Mouse (Mus musculus) macrophage (primary cell): ENCODE data around the gene Mogs. TPM values are rescaled to one million over a fixed set of nuclear protein-coding genes. Genes with fewer than 3 reads are reported as not detected.

Experiments
- H3K27ac ChIP-seq: fragments of 350-480 bp; formaldehyde crosslinking; 2 replicates; pipeline ENCODE4 v1.9.0; 2021
- H3K36me3 ChIP-seq: fragments of 350-480 bp; formaldehyde crosslinking; 2 replicates; pipeline ENCODE4 v1.9.0; 2021; ENCODE audit errors: inconsistent target
- H3K4me3 ChIP-seq: fragments of 350-480 bp; formaldehyde crosslinking; 2 replicates; pipeline ENCODE4 v1.9.0; 2021; ENCODE audit errors: inconsistent target
- H3K79me2 ChIP-seq: fragments of 350-480 bp; formaldehyde crosslinking; 2 replicates; pipeline ENCODE4 v1.9.0; 2021; ENCODE audit errors: inconsistent target
- WGBS: methylation state at CpG from one replicate; pipeline ENCODE4 v1.1.7; 2026; ENCODE audit warnings: inconsistent platforms; ENCODE audit not compliant: missing documents; 5-methylcytosine and 5-hydroxymethylcytosine counted together
- polyA plus RNA-seq: library from polyadenylated mRNA; stranded (reverse); fragments of 250-400 nt; gene quantifications from 3 replicates; pipeline ENCODE4 v1.2.4, GENCODE M21; 2018; ENCODE audit warnings: inconsistent platforms

Gene Mogs
- polyA plus RNA-seq, 1 experiment from 2014 or later = 8.4 TPM

DNA sequence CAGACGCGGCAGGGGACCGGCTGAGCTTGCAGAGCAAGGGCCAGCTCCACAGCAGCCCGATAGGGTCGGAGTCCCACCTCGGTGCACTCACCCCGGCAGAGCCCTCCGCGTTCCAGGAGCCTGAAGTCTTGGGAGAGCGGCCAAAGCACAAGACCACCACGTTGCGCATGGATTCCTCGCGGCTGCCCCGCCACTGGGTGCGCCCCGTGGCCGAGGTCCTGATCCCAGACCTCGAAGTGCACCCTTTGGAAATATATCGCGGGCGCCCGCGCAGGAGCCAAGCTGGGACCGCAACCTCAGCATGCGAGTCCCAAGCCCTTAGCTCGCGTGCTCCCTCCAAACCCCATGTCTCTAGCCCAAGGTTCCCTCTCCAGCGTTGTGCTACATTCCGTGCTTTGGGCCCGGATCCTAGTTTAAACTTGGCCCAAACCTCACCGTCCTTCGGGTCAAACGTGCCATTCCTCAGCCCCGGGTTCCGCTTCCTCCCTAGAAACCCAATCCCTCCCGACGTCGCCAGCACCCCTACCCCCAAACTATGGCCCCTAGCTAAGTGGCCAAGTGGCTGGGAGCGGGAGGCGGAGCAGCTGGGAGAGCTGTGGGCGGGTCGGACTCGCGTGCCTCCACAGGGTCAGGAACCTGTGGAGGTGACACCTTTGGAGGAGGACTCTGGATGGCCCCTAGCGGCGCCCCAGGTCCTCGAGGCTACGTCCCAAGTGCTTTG is 46.8 kb downstream of the Mogs start:
- Histone ChIP-seq H3K36me3 (no peaks in the 10 kb centered on the region), H3K27ac (no peak overlapping the region), H3K4me3 (peak overlapping the region; percentile 3; the same call in 1 of the 2 replicates), H3K79me2 (peaks cover 11% of the 10 kb centered on the region)
- WGBS = 4% methylated on average over 49 of the region's 49 CpGs

DNA sequence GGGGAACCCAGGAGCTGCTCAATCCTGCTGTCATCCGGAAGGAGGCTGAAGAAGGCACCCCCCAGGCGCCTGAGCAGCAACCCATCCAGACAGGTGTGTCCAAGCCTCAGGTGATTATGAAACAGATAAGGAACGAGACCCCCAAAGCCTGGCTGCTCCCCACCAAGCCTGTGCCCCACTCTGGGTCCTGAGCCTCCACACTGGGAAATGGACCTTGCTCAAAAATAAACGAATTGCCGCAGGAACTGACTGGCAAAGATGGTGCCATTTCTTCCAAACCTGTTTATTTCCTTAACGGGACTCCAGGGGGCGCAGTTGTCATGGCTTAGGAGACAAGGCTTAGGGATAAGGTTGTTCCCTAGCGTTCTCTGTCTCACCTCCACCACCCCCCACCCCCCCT is 47.4 kb downstream of the Mogs start:
- peaks cover 17% of the 10 kb centered on the region for H3K79me2 ChIP-seq
- 6% methylated on average over 8 of the region's 8 CpGs for WGBS
- H3K27ac ChIP-seq = no peak overlapping the region
- peak overlapping the region; percentile 3; the same call in 1 of the 2 replicates for H3K4me3 ChIP-seq
- no peaks in the 10 kb centered on the region for H3K36me3 ChIP-seq

DNA sequence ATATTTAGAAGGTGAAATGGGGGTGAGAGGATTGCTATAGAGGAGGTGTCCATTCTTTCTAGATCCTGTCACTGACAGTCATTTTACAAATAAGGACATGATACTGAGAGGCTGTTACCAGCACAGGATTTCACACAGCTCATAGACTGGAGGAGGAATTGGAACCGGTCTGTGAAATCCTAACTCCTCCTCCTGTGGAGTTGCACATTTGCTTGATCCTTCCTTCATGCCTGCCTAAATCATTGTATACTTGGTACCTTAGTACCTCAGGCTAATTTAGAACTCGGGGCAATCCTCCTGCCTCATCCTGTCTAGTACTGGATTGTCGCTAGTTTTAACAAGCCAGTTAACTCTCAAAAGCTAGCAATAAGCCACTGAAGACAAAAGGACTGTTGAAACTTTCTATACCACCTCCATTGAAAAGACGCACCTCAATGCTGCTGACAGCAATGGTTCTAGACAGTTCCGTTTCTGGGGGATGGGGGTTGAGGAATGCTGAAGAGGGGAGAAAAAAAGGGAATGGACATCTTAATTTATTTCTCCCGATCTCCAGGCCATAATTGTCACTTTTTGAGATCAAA is 49.8 kb downstream of the Mogs start:
- Histone ChIP-seq H3K4me3 (peak overlapping the region; percentile 43), H3K36me3 (no peaks in the 10 kb centered on the region), H3K27ac (peak overlapping the region; percentile 89), H3K79me2 (peaks cover 42% of the 10 kb centered on the region)
- WGBS = 6% methylated on average over 6 of the region's 6 CpGs

DNA sequence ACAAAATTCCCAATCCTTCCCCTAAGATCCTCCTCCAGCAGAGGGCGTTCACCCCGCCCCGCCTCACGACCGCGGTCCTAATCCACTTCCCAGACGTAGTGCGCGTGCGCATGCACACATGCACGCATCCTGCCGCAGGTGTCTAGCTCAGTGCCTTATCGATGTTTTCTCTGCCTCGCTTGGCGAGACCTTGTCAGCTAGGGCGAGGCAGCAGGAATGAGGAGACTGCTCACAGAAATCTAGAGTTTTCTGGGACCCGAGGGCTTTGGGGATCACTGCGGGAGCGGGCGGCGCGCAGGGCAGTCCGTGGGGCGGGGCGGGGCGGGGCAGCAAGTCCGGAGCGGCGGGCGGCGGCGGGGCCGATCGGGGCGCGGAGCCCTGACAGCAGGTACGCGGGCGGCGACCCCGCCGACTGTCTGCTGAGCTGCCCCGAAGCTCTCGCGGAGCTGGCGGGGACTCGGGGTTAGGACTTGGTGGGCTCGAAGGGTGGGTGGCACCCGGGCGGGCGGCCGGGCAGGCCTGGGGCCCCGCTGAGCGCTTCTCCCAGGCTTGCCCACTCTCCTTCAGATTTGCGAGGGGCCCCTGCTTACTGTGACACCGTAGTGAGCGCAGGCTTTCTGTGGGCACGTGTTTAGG is 50.4 kb downstream of the Mogs start, which contains the start of gene Dctn1:
TSS of gene Dctn1 (plus strand) at position 314 of the 636 bp plus-strand sequence.
- whole genome bisulfite sequencing = 0% methylated on average over 58 of the region's 58 CpGs
- Histone ChIP-seq H3K79me2 (peaks cover 48% of the 10 kb centered on the region), H3K27ac (peak within 1 kb of the TSS; percentile 89)

DNA sequence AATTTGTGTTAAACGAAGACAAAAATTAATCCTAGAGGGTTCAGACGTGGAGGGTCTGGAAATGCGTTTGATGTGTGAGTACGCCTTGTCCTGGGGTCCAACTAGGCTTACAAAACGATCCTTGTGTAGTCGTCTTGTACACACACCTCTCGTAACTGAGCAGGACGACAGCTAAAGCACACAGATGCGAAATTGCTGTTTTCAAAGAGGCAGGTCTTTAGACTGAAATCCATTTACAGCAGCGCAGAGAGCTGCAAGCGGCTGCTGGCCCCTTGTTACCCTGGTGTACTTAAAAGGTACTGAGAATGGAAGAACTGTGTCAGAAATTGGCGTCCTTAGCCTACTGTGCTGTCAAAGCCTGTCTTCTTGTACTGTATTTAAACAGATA is 50.9 kb downstream of the Mogs start:
- Histone ChIP-seq H3K4me3 (peak overlapping the region; percentile 83), H3K27ac (peak overlapping the region; percentile 27; the same call in 1 of the 2 replicates), H3K36me3 (no peaks in the 10 kb centered on the region), H3K79me2 (peaks cover 53% of the 10 kb centered on the region)
- WGBS = 4% methylated on average over 12 of the region's 12 CpGs

More for the DNA sequence above, 50.4 kb downstream of the Mogs start, which contains the start of gene Dctn1:
- Histone ChIP-seq H3K36me3 (no peaks in the 10 kb centered on the region), H3K4me3 (peak within 1 kb of the TSS; percentile 83)

Other genes with a start within 250 kb of the Mogs start
- gene Sema4f, start 175.7 kb upstream of the Mogs start, polyA plus RNA-seq = not detected in 3 replicates
- 1.2 to 2.1 TPM (median 1.8 TPM) in 3 replicates for gene M1ap, start 168.6 kb upstream of the Mogs start, polyA plus RNA-seq
- gene Dok1, start 82.0 kb upstream of the Mogs start, polyA plus RNA-seq = 30.0 to 70.8 TPM (median 64.9 TPM) in 3 replicates
- gene Loxl3, start 81.3 kb upstream of the Mogs start, polyA plus RNA-seq = 6.0 to 8.2 TPM (median 7.6 TPM) in 3 replicates
- 192 to 272 TPM (median 246 TPM) in 3 replicates for gene Aup1, start 61.0 kb upstream of the Mogs start, polyA plus RNA-seq
- 33.7 to 84.6 TPM (median 58.6 TPM) in 3 replicates for gene Htra2, start 60.2 kb upstream of the Mogs start, polyA plus RNA-seq
- 0.23 to 0.54 TPM (median 0.51 TPM) in 3 replicates for gene Dqx1, start 57.7 kb upstream of the Mogs start, polyA plus RNA-seq
- not detected in 3 replicates for gene Tlx2, start 45.2 kb upstream of the Mogs start, polyA plus RNA-seq
- gene Pcgf1, start 37.6 kb upstream of the Mogs start, polyA plus RNA-seq = 9.8 to 13.6 TPM (median 11.0 TPM) in 3 replicates
- 0.40 to 1.3 TPM (median 0.66 TPM) in 3 replicates for gene Lbx2, start 29.1 kb upstream of the Mogs start, polyA plus RNA-seq
- gene Ccdc142, start 13.9 kb upstream of the Mogs start, polyA plus RNA-seq = 0.99 to 3.0 TPM (median 1.5 TPM) in 3 replicates
- gene Gm42688, start 13.9 kb upstream of the Mogs start, polyA plus RNA-seq = 1.6 to 3.7 TPM (median 2.8 TPM) in 3 replicates
- gene Mrpl53, start 6.5 kb upstream of the Mogs start, polyA plus RNA-seq = 18.3 to 47.9 TPM (median 27.0 TPM) in 3 replicates
- 13.1 to 20.6 TPM (median 14.1 TPM) in 3 replicates for gene Wbp1, start 6.1 kb downstream of the Mogs start, polyA plus RNA-seq
- 16.6 to 24.5 TPM (median 22.9 TPM) in 3 replicates for gene Ino80b, start 9.9 kb downstream of the Mogs start, polyA plus RNA-seq
- gene Rtkn, start 20.0 kb downstream of the Mogs start, polyA plus RNA-seq = 1.3 to 2.1 TPM (median 1.4 TPM) in 3 replicates
- 0.30 to 1.1 TPM (median 0.42 TPM) in 3 replicates for gene Wdr54, start 40.9 kb downstream of the Mogs start, polyA plus RNA-seq
- gene 1700003E16Rik, start 40.9 kb downstream of the Mogs start, polyA plus RNA-seq = 0.19 TPM in 1 of 3 replicates, not detected in the others
- gene Dctn1, start 50.4 kb downstream of the Mogs start, polyA plus RNA-seq = 61.5 to 68.3 TPM (median 66.2 TPM) in 3 replicates
- not detected in 3 replicates for gene Slc4a5, start 104.3 kb downstream of the Mogs start, polyA plus RNA-seq
- gene Mthfd2, start 210.4 kb downstream of the Mogs start, polyA plus RNA-seq = 5.4 to 17.7 TPM (median 8.3 TPM) in 3 replicates
- gene Mob1a, start 210.5 kb downstream of the Mogs start, polyA plus RNA-seq = 82.5 to 141 TPM (median 132 TPM) in 3 replicates
- gene Bola3, start 233.7 kb downstream of the Mogs start, polyA plus RNA-seq = 21.1 to 56.8 TPM (median 50.5 TPM) in 3 replicates